Mouse (Mus musculus) left cerebral cortex, postnatal 36 days (tissue): ENCODE measurements around the gene Nfe2l1. TPM values are rescaled to one million over a fixed set of nuclear protein-coding genes. Genes with fewer than 3 reads are reported as not detected.

ENCODE experiments used
- DNase-seq, 2 experiments: peaks; one replicate each; pipeline ENCODE4 v3.0.0; 2021 to 2022; ENCODE audit warnings: low spot score in 2 of 2, mixed read lengths in 1 of 2
- intact Hi-C: fragments of 180-260 bp; cut with DNase I; formaldehyde crosslinking; loops from one replicate; pipeline ENCODE4 v1.15.1; 2025
- total RNA-seq, 2 experiments: library from RNA; stranded (reverse); gene quantifications; 2 replicates each; pipeline ENCODE4 v1.2.3; 2021

The Nfe2l1 gene
- total RNA-seq: 100 to 1,000 TPM; 262 to 282 TPM

DNA sequence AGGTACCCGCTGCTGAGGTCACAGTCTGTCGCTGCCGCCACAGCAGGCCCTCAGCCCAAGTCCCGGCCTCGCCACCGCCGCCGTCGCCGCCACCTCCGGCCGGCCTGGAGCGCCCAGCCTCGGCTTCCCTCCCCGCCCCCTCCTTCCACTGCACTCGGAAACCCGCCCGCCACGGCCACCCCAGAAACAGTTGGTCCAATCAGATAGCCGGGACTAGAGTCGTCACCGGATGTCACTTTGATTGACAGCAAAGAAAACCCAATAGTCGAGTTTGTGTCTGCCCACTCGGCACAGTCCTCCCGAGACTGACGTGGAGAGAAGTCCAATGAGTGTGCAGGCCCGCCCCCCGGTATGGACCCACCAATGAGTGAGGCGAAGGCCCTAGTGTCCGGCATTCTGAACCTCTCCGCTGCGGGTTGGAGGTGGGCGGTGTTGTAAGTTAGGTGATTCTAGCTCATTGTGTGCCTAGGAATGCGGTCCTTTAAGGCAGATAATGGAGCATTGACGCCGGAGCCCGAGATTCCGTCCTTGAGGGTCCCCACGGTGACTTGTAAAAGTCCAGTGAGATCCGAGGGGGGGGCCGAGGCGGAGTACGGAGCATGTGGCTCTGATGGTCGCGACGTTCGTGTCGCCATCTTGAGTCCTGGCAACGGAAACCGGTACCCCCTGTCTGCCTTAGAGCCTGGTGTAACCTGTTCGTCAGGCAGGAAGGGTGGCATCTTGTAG, at the start of gene Nfe2l1:
Nfe2l1 (minus strand) TSS at position 156 of the 726 bp plus-strand sequence.
- intact Hi-C loops: no loop called here
- DNase-seq: peak; percentile 98 to 99

DNA sequence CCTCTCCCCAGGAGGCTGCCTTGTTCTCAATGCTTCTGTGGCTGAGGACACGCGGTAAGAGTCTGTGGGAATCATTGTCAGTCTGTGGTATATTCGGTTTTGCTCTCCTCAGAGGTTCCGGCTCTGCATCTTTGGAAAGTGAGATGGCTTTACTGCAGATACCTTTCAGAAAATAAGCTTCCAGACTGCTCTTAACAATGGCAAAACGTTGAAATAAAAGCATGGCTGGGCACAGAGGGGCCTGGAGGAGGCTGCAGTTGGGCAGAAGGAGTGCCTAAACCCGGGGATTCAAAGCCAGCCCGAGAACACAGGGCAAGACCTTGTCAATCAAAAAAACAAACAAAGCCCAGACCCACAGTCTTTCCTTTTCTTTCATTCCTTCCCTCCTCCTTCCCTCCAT, 49.6 kb upstream of the Nfe2l1 start:
- intact Hi-C loops: no loop called here
- no peak for DNase-seq

DNA sequence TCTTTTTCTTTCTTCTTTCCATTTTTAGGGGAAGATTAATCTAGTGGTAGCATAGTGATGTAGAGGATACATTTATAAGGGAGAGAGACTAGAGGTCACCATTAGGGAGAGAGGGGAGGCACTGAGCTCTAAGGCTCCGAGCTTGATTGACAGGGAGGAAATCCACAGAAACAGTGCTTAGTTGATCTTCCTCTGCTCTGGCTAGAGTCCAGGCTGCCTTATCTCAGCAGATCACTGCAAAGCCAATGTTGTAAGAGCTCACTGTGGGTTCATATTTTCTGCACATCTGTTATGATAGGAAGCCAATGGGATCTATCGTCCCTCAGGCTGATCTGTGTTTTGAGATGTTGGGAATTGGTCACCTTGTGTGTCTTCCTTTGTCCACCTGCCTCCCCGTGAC, 48.9 kb upstream of the Nfe2l1 start:
- DNase-seq: no peak
- intact Hi-C loops: no loop called here

DNA sequence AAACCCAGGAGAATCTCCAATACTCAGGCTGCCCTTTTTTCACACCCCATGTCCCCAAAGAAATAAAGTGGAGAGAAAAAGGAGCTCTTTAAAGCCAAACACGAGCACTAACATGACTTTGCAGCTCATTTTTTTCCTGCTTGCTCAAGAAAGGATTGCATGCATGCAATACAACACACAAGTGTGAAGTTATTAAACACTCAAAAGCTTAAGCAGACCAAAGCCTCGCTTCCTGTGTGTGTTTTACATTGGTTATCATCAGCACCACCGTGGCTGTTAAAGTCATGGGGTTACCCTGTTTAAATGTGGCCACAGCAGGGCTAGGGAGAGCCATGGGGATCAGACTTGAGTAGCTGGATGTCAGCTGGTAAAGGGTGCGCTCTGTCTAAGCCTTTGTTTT, 47.3 kb upstream of the Nfe2l1 start:
- no peak for DNase-seq
- intact Hi-C loops: no loop called here

DNA sequence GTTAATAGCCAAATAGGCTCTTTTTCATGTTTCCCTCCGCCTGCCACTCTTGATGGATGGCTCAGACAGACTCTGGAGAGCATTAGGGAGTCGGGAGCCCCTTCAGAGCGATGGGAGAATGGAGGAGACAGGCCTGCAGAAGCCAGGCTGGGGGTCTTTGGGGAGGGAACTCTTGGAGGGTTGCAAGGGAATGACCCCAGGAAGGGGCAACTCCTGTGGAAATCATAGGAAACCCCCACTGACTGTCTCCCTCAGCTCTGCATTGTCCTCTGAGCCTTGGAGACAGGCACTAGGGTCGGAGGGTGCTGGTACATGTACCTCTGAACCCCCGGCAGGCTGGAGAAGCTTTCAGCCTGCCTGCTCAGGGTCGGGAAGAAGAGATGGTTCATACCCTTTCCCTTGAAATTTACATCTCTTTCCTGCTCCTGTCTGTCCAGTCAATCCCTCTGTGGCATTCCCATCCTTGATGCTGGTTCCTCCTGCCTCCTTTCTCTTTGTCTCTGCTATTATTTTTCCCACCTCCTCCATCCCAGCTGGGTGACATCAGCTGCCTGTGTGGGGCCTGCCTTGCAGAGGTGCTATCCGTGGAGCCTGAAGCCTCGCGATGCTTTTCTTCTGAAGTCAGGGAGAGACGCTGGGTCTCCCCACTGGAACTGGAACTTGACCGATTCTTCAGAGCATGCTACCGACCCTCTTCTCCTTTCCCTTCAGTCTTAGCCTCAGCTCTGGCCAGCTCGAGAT, 46.7 kb upstream of the Nfe2l1 start:
- no peak for DNase-seq
- intact Hi-C loops: no loop called here

DNA sequence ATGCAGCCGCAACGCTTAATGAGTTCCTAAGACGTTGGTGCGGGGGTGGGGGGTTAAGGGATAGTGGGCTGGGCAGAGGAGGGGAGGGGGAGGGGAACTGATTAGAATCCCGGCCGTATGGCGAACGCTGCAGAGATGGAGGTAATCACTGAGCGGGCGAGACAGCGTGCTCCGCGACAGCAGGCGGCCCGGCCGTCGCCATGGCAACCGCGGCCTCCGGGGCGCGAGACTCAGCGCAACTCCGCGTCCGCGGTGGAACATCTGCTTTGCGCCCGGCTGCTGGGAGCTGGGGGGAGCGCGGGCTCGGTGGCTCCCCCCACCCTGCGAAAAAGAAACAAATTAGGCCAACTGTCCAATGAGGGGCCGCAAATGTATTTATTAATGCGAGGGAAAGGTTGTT, 46.0 kb upstream of the Nfe2l1 start:
- intact Hi-C loops: no loop called here
- peak; percentile 84 to 86 for DNase-seq

DNA sequence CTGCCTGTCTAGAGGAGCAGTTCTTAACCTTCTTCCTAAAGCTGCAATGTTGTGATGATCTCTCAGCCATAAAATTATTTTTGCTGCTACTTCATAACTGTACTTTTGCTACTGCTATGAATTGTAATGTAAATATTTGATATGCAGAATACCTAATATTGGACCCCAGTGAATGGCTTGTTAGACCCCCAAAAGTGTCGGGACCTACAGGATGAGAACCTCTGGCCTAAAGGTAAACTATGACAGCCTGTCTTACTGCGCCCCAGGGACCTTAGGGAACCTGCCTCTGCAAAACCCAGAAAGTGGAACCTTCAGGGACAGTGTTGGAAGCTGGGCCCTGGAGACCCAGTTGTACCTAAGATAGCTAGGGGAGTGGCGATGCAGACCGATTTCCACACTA, 45.5 kb upstream of the Nfe2l1 start:
- intact Hi-C loops: no loop called here

DNA sequence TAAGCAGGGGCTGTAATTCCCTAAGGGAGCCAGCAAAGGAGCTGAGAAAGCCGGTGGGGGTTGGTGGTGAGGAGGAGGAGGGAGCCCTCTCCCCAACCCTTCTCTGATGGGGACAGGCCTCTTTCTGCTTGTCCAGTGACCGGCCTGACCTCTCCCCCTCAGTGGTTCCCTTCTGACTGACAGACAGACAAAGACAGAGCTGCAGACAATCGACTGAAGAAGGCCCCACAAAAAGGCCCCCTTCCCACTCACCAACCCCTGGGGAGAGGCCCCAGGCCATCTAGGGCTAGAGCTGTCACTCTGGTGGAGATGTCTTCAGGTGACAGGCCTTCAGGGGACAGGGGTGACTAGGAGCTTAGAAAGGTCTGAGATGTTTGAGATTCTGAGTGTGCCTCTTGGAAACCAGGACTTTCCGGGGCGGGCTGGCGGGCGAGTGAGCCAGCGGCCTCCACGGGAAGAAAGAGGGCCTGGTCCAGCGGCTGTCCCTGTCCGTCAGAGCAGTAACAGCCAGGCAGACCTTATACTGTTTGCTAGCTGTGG, 43.9 kb upstream of the Nfe2l1 start:
- intact Hi-C loops: loop anchor here (2.0 kb wide), 1 partner anchor 29 kb away; no protein-coding TSS in a partner anchor
- no peak for DNase-seq

More for the DNA sequence above, 45.5 kb upstream of the Nfe2l1 start:
- DNase-seq: no peak

DNA sequence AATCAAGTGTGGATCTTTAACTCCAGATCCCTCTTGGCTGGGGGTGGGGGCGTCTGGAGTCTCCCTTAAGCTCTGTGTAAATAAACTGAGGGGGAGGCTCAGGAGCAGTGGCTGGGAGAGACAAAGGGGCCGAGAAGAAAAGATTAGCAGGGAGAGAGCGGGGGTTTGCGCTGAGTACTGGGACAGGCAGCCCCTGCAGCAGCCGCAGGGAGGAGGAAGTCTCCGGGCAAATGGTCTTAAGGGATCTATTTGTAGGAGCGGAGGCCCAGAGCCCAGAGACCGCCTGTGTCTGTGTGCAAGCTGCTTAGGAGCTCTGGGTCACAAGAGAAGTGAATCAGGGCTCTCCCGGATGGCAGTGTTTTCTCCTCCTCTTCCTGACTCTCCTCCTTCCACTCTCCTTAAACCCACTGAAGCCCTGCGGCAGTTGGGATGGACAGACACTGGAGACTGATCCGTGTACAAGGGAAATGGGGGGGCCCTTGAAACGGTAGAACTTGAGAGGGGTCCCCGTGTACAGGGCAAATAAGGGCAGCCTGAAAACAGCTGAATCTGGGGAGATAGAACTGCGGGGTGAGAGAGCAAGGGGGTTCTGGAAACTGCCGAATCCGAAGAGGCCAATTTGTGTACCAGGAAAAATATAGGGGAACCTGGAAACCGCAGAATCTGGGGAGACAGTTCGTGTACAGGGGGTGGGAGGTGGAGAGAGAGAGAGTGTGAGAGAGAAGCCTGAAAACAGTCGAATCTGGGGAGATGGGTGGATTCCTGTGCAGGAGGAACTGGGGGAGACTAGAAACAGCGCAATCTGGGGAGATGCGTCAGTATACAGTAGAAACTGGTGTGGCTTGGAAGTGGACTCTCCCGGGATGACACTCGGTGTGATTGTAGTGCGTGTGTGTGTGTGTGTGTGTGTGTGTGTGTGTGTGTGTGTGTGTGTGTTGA, 42.9 kb upstream of the Nfe2l1 start:
- no peak for DNase-seq
- intact Hi-C loops: loop anchor here (2.0 kb wide), 1 partner anchor 30 kb away; no protein-coding TSS in a partner anchor

DNA sequence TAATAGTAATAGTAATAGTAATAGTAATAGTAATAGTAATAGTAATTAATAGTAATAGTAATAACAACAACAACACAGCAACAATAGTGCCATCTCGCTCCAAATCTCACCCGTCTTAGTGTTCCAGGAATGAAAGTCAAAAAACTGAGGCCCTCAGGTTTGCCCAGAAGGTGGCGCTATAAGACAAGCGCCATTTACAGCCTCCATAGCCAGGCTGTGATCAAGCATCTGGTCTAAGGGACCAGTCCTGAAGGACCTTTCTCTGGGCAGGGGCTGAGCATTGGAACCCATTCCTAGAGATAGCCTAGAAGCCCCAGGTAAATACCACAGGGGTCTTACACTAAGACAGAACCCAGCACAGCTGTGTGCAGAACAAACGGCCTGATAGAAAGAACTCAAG, 37.4 kb upstream of the Nfe2l1 start:
- intact Hi-C loops: loop anchor here (1.0 to 10.0 kb wide), 4 partner anchors 42 to 312 kb away; no protein-coding TSS in a partner anchor
- peak; percentile 37 to 64 for DNase-seq

DNA sequence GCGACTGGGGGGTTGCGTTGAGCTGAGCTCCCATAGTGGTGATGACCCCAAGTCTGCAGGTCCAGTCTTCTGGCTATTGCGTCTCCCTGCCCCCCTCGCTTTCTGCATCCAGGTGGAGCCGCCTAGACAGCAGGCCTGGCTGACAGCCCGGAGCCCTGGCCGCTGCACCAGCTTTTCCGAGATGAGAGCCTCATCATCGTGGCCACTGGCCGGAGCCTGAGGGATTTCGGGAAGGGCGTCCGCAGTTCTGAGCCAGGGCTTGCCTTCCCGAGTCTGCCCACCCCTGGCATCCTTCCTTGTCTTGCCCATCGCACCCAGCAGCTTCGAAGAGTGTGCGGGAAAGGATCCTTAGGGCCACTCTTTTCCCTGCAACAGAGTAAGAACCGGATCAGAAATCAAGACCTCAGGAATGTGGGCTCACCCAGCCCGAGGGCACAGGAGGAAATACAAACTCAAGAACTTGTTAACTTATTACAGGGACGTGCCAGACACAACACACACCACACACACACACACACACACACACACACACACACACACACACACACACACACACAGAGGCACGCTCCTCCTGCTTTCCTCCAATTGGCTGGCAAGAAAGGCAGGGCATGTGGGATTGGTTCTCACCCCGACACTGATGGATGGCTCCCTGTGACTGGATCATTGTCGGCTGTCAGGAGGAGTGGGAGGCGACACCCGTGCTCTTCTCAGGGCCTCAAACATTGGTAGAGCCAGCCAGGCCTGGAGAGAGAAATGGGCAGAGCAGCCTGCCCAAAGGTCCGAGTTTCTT, 33.6 kb upstream of the Nfe2l1 start:
- no peak for DNase-seq
- intact Hi-C loops: loop anchor here (5.0 to 10.0 kb wide), 2 partner anchors 86 to 309 kb away; partner anchors contain the start of gene Snx11

DNA sequence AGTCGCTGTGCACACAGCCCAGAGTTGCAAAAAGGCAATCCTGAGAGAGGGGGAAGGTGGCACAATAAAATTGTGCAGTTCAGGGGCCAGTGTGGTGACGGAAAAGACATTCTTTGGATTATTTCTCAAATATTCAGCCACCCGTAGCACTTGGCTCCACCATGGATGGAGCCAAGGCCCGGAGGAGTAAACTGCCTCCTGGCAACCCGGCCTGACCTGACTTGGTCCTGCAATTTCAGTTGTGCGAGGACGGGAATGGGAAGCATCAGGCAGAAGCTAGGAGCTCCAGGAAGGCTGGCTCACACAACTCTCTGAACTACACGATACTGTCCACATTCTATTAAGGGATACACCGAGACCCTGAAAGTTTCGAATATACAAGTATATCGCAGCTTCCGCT, 32.8 kb upstream of the Nfe2l1 start:
- no peak for DNase-seq
- intact Hi-C loops: loop anchor here (5.0 to 10.0 kb wide), 2 partner anchors 85 to 308 kb away; partner anchors contain the start of gene Snx11

DNA sequence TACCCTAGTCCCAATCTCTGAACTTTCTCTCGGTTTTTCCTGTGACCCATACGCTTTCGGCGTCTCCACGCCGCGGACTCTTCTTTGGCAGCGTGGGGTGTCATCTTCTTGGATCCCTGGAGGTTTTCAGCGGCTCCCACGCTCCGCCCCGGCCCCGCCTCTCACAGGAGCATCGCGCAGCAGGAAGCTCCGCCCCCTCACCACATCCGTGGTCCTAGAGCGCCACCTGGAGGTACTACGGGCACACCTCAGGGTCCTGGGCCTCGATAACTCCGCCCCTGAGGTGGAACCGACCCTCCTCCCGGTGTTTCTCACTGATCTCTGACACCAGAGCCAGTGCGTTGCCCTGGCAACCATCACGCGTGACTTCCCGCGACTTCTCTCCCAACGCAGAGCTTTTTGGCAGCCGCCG, 32.1 kb upstream of the Nfe2l1 start:
- intact Hi-C loops: loop anchor here (2.0 to 10.0 kb wide), 4 partner anchors 85 to 583 kb away; partner anchors contain the start of gene Snx11
- peak; percentile 92 to 93 for DNase-seq

DNA sequence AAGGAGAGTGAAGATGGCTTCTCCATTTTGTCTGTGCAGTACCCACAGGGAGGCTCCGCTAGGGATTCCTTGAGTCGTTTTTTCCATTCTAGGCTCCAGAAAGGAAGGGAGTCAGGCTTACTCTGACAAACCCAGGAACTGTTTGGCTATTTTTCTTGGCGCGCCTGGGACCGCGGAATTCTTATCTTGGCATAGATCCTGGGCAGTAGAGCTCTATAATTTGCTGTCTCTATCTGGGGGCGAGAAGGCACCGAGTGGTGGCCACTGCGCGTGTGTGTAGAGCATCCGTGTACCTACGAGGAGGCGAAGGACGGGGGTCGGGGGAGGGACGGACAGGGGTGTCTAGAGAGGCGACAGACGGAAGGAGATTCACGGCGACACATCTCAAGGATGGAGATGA, 31.7 kb upstream of the Nfe2l1 start:
- intact Hi-C loops: loop anchor here (2.0 to 10.0 kb wide), 4 partner anchors 84 to 583 kb away; partner anchors contain the start of gene Snx11
- DNase-seq: no peak

DNA sequence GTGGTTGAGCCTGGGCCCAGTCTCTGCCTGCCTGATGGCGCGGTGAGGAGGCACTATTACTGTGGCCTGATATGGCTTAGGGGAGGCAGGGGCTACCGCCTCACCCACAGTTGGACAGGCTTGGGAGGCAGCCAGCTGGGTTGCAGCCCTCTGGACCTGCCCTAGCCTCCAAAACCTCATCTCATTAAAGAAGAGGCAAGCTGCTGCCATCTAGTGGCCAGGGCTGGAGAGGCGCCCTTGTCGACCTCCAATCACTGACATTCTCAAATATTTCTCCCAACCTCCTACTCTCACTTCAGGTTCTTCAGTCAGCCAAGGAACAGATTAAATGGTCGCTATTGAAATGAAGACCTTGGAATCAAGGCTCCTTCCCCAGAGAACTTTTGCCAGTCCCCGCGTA, 30.8 kb upstream of the Nfe2l1 start:
- intact Hi-C loops: loop anchor here (2.0 to 10.0 kb wide), 4 partner anchors 83 to 582 kb away; partner anchors contain the start of gene Snx11
- peak; percentile 61 to 69 for DNase-seq

DNA sequence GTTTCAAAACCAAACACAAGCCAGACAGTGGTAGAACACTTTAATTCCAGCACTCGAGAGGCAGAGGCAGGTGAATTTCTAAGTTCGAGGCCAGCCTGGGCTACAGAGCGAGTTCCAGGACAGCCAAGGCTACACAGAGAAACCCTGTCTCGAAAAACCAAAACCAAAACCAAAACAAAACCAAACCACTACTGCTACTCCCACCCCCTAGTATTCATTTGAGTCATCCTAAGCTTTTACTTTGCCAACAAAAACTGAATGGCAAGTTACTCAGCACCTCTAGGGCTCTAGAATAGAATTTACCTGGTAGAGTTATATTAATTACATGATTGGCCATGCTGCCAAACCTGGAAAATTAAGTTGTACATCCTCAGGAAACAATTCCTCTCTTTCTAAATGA, 29.9 kb upstream of the Nfe2l1 start:
- no peak for DNase-seq
- intact Hi-C loops: loop anchor here (2.0 to 10.0 kb wide), 5 partner anchors 37 to 581 kb away; partner anchors contain the start of gene Snx11

DNA sequence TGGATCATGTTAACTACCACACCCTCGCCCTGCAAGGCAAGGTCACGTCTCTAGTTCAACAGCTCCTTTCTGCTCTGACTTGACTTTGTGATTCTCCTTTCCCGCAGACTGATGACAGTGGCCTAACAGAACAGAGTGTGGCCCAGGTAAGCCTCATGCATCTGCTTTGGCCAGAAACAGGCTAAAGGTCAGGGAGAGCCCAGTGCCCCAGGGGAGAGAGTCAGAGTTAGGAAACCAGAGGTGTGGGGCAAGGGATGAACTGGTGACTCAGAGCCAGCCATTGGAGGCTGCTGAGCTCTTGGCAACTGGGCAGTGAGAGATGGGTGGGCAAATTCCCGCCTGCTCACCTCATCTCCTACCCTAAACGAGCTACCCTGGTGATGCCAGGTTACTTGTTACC, 27.7 kb upstream of the Nfe2l1 start:
- intact Hi-C loops: loop anchor here (5.0 kb wide), 1 partner anchor 35 kb away; no protein-coding TSS in a partner anchor
- DNase-seq: no peak
